Mouse (Mus musculus) liver, embryonic 11.5 days (tissue): ENCODE results near the gene Adamts17. TPM values are rescaled to one million over a fixed set of nuclear protein-coding genes. Genes with fewer than 3 reads are reported as not detected.

ENCODE experiments used
- ATAC-seq: fragments of 200-750 bp; cut with Nextera tagmentation; replicated peaks from 2 replicates; pipeline ENCODE4 v1.8.0; 2017; ENCODE audit warnings: moderate number of reproducible peaks, mild to moderate bottlenecking, moderate TSS enrichment, moderate library complexity; ENCODE audit not compliant: low FRiP score
- DNase-seq: peaks from one replicate; pipeline ENCODE4 v3.0.0-alpha.2; 2017; ENCODE audit warnings: low spot score
- H3K27ac ChIP-seq: fragments of 300-500 bp; sonication (generic); 2 replicates; pipeline ENCODE4 v1.5.1; 2014; ENCODE audit warnings: mild to moderate bottlenecking, low read depth, low read length, control low read depth
- H3K27me3 ChIP-seq: fragments of 300-500 bp; sonication (generic); replicated peaks from 2 replicates; pipeline ENCODE4 v1.6.1; 2014; ENCODE audit warnings: low read length, mixed read lengths; ENCODE audit not compliant: control insufficient read depth, insufficient read depth
- H3K36me3 ChIP-seq: fragments of 300-500 bp; sonication (generic); 2 replicates; pipeline ENCODE4 v1.6.1; 2014; ENCODE audit warnings: mild to moderate bottlenecking, low read length, moderate library complexity, mixed read lengths; ENCODE audit not compliant: control insufficient read depth, insufficient read depth
- H3K4me1 ChIP-seq: fragments of 300-500 bp; sonication (generic); replicated peaks from 2 replicates; pipeline ENCODE4 v1.6.1; 2014; ENCODE audit warnings: low read length, mixed read lengths; ENCODE audit not compliant: control insufficient read depth, insufficient read depth
- H3K4me2 ChIP-seq: fragments of 300-500 bp; sonication (generic); 2 replicates; pipeline ENCODE4 v1.6.1; 2014; ENCODE audit warnings: mild to moderate bottlenecking, control low read depth, moderate library complexity
- H3K4me3 ChIP-seq: fragments of 300-500 bp; sonication (generic); 2 replicates; pipeline ENCODE4 v1.5.1; 2014; ENCODE audit warnings: low read depth, low read length, control low read depth
- H3K9ac ChIP-seq: fragments of 300-500 bp; sonication (generic); 2 replicates; pipeline ENCODE4 v1.6.1; 2014; ENCODE audit warnings: low read depth, low read length, control low read depth
- H3K9me3 ChIP-seq: fragments of 300-500 bp; sonication (generic); 2 replicates; pipeline ENCODE4 v1.6.1; 2016; ENCODE audit warnings: low read length, inconsistent platforms, mixed read lengths; ENCODE audit not compliant: control insufficient read depth
- WGBS: fragments of 180-500 bp; shearing (Covaris S2); extraction: QIAGEN DNeasy Blood & Tissue Kit; methylation state at CpG from one replicate; pipeline ENCODE4 v1.1.7; 2014; 5-methylcytosine and 5-hydroxymethylcytosine counted together
- polyA plus RNA-seq: library from polyadenylated mRNA; unstranded; fragments of >200 nt; fragmentation: Nextera tagmentation; extraction: Ambion mirVana; gene quantifications from 2 replicates; pipeline ENCODE4 v1.2.1, GENCODE M21; 2014

The Adamts17 gene
- polyA plus RNA-seq, 1 experiment from 2014 or later = 1.5 TPM

- WGBS = 100% methylated on average over 1 of the region's 1 CpGs
- no peak overlapping the region for H3K9ac ChIP-seq
- H3K27me3 ChIP-seq = no peaks in the 10 kb centered on the region
- ATAC-seq = no peak
- no peaks in the 10 kb centered on the region for H3K9me3 ChIP-seq
- no peak overlapping the region for H3K27ac ChIP-seq
- no peaks in the 10 kb centered on the region for H3K36me3 ChIP-seq
- no peak overlapping the region for H3K4me3 ChIP-seq
- DNase-seq = no peak
- no peak overlapping the region for H3K4me2 ChIP-seq
- no peaks in the 10 kb centered on the region; the same call in 1 of the 2 replicates for H3K4me1 ChIP-seq
These were observed 91.8 kb downstream of the Adamts17 start for GRCm38 (mm10) chr7:66931291-66931690.

GRCm38 (mm10) chr7:66933251-66933650 lies 93.7 kb downstream of the Adamts17 start:
- no peak overlapping the region for H3K4me2 ChIP-seq
- H3K4me3 ChIP-seq = no peak overlapping the region
- 0 out of 2 replicates have a peak, but pooled peaks have one; percentile 36 for ATAC-seq
- no peaks in the 10 kb centered on the region for H3K9me3 ChIP-seq
- H3K27ac ChIP-seq = no peak overlapping the region
- H3K9ac ChIP-seq = no peak overlapping the region
- no peak for DNase-seq
- H3K4me1 ChIP-seq = no peaks in the 10 kb centered on the region; the same call in 1 of the 2 replicates
- 48% methylated on average over 4 of the region's 4 CpGs for WGBS
- H3K27me3 ChIP-seq = no peaks in the 10 kb centered on the region
- H3K36me3 ChIP-seq = no peaks in the 10 kb centered on the region

- H3K4me3 ChIP-seq = no peak overlapping the region
- no peaks in the 10 kb centered on the region for H3K27me3 ChIP-seq
- no peak overlapping the region for H3K4me2 ChIP-seq
- H3K36me3 ChIP-seq = no peaks in the 10 kb centered on the region
- no peak overlapping the region for H3K27ac ChIP-seq
- DNase-seq (no peak), ATAC-seq (no peak)
- H3K9me3 ChIP-seq = no peaks in the 10 kb centered on the region
- no peak overlapping the region for H3K9ac ChIP-seq
- no peaks in the 10 kb centered on the region for H3K4me1 ChIP-seq
- 75% methylated on average over 6 of the region's 6 CpGs for WGBS
These were observed 94.5 kb downstream of the Adamts17 start for GRCm38 (mm10) chr7:66934062-66934461.

- Histone ChIP-seq H3K27me3 (no peaks in the 10 kb centered on the region), H3K4me3 (no peak overlapping the region), H3K4me2 (no peak overlapping the region), H3K4me1 (no peaks in the 10 kb centered on the region), H3K9ac (no peak overlapping the region), H3K9me3 (no peaks in the 10 kb centered on the region), H3K36me3 (no peaks in the 10 kb centered on the region), H3K27ac (no peak overlapping the region)
- DNase-seq (no peak), ATAC-seq (no peak)
- WGBS = 81% methylated on average over 6 of the region's 6 CpGs
These were observed 95.5 kb downstream of the Adamts17 start for GRCm38 (mm10) chr7:66935041-66935440.

GRCm38 (mm10) chr7:66936042-66936755 lies 96.7 kb downstream of the Adamts17 start:
- H3K4me2 ChIP-seq = no peak overlapping the region
- no peaks in the 10 kb centered on the region for H3K27me3 ChIP-seq
- H3K27ac ChIP-seq = no peak overlapping the region
- no peak for ATAC-seq
- H3K4me1 ChIP-seq = no peaks in the 10 kb centered on the region
- DNase-seq = no peak
- no peak overlapping the region for H3K4me3 ChIP-seq
- H3K9me3 ChIP-seq = no peaks in the 10 kb centered on the region
- WGBS = 80% methylated on average over 8 of the region's 8 CpGs
- H3K9ac ChIP-seq = no peak overlapping the region
- H3K36me3 ChIP-seq = no peaks in the 10 kb centered on the region

- Histone ChIP-seq H3K9ac (no peak overlapping the region), H3K4me1 (no peaks in the 10 kb centered on the region), H3K27me3 (no peaks in the 10 kb centered on the region), H3K36me3 (no peaks in the 10 kb centered on the region), H3K4me2 (no peak overlapping the region), H3K4me3 (no peak overlapping the region), H3K9me3 (no peaks in the 10 kb centered on the region), H3K27ac (no peak overlapping the region)
- ATAC-seq (no peak), DNase-seq (no peak)
- WGBS = 74% methylated on average over 2 of the region's 2 CpGs
These were observed 97.4 kb downstream of the Adamts17 start for GRCm38 (mm10) chr7:66936911-66937310.

- WGBS = 75% methylated on average over 13 of the region's 13 CpGs
- ATAC-seq (no peak), DNase-seq (no peak)
- Histone ChIP-seq H3K27me3 (no peaks in the 10 kb centered on the region), H3K9me3 (no peaks in the 10 kb centered on the region), H3K36me3 (no peaks in the 10 kb centered on the region), H3K27ac (no peak overlapping the region), H3K9ac (no peak overlapping the region), H3K4me2 (no peak overlapping the region), H3K4me3 (no peak overlapping the region), H3K4me1 (no peaks in the 10 kb centered on the region)
These were observed 99.7 kb downstream of the Adamts17 start for GRCm38 (mm10) chr7:66938988-66939783.

- Histone ChIP-seq H3K36me3 (no peaks in the 10 kb centered on the region), H3K4me3 (no peak overlapping the region), H3K9me3 (no peaks in the 10 kb centered on the region), H3K27me3 (no peaks in the 10 kb centered on the region), H3K27ac (no peak overlapping the region), H3K9ac (no peak overlapping the region), H3K4me1 (no peaks in the 10 kb centered on the region), H3K4me2 (no peak overlapping the region)
- DNase-seq (no peak), ATAC-seq (no peak)
- 81% methylated on average over 4 of the region's 4 CpGs for WGBS
These were observed 101.2 kb downstream of the Adamts17 start for GRCm38 (mm10) chr7:66940761-66941160.
